Mouse (Mus musculus): ENCODE measurements around the gene Ggt6.

Gene Ggt6

DNA sequence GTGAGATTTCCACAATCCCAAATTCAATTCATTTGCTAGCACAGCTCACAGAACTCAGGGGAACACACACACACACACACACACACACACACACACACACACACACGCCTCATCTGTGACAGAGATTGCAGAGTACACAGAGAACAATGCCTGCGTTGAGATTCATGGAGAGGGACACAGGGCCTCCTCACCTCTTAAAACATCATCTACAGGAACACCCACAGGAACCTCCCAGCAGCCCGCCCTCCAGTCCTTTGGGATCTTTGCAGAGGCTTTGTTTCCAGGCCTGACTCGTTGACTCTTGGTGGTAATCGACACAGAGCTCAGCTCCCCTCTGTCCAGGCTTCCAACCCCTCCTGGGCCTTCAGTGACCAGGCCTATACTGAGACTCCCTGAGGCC is 41.9 kb downstream of the Ggt6 start:
- no peak for DNase-seq

DNA sequence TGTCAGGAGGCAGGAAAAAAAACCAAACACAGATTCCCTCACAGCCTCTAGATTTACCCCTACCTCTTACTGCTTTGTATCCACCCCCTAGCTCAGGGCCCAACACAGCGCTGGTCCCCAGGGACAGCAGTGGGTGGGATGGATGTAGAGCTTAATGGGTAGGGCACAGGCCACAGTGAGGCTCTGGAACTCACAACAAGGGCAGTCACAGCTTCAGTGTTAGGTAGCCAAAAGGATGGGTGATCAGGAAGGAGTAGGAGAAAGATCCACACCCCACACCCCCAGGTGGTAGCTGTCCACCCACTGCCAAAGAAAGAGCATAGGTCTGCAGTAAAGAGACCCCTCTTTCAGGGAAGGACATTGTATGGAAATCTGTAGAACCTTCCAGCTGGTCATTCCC is 42.3 kb downstream of the Ggt6 start:
- DNase-seq = no peak

DNA sequence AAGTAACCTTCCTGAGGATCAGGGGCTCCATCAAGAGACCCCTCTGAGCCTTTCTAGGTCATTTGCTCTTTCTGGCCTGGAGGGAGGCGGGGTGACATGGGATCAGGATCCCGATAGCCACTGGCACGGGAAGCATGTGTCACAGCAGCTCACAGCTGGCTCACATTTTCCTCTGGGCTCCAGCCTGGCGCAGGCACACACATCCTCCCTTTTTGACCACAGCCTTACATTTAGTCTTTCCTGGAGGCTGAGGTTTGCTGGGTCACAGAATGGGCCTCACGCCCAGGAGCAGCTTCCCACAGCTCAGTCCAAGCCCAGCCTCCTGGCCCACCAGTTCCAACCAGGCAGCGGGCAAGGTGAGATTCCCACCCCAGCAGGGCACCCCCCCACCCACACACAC is 42.9 kb downstream of the Ggt6 start:
- no peak for DNase-seq

DNA sequence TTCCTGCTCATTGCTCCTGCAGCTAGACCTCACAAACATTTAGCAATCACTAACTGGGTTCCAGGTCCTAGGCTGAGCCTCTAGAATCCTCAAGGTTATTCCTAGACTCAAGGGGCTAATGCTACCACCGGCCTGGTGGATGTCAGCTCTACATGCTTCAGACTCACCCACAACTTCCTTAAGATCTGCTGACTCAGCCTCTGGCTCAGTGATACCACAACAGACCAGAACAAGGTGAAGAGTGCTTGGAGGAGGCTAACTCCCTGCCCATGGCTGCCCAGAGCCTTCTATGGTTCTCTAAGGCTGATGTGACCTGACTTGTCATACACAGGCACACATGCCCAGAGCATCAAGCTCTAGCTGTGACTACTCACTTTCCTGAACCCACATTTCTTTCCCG is 44.2 kb downstream of the Ggt6 start:
- no peak for DNase-seq

DNA sequence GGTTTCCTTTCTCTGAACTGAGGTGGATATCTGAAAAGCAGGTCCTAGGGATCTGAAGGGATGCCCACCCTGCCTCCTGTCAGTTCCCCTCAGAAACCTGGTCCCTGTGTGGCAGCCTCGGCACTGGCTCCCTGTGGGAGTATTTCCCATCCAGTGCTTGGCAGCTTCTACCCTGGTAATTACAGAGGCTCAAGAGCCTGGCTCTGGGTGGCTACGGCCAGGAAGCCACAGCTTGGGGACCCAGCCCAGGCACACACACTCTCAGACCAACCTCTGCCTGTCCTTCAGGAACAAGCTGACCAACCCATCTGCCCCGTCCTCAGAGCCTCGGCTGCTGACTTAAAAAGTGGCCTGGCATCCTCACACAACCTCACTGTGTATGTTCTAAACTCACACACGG is 46.0 kb downstream of the Ggt6 start:
- DNase-seq = no peak

DNA sequence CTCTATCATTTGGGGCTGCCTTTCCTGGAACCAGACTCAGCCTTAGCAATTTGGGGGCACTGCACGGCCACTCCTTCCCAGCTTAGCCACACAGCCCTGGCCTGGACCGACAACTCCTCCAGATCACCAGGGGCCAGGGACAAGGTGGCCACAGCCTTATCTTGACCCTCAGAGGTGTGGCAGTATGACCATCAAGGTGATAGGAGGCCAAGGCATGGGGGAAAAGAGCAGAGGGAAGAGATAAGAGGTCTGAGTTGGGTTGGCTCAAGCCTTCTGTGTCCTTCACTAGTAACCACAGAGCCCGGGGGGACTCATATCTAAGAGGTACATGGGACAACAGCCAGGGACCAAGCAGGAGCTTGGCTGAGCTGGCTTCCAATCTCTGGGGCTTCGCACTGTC is 46.6 kb downstream of the Ggt6 start:
- DNase-seq = peak; percentile 71

DNA sequence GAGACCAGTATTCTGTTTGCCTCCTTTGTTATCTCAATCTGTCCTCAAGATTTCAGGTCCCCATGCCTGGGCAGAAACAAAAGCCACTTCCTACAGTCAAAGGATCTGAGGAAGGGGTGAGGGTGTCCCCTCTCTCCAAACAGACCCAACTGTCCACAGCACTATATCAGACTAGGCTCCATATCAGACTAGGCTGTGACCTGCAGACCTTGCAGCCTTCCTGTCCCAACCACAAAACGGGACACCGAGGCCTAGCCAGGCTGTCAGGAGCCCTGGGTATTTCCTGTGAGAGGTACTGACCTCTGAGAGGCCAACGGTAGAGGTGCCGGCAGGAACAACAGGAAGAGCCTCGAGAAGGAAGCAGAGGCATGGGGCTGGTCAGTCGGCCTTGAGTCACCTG is 49.2 kb downstream of the Ggt6 start:
- peak; percentile 28 for DNase-seq

DNA sequence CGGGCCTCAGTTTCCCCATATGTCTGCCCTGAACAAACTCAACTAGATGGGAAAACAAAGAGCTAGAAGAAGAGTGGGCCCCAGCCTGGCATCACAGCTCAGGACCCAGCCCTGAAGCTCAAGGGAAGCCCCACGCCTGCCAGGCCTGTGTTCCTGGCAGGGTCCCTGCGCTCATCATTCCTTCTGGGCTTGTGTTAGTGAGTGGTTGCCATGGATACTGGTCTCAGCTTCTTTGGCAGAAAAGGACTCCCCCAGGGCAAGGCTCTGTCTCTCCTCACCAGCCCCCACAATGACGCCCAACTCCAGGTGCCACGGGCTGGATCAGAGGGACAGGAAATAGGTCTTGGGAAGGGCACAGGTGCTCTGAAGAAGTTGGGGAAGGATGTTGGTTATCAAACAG is 49.8 kb downstream of the Ggt6 start:
- DNase-seq = no peak

DNA sequence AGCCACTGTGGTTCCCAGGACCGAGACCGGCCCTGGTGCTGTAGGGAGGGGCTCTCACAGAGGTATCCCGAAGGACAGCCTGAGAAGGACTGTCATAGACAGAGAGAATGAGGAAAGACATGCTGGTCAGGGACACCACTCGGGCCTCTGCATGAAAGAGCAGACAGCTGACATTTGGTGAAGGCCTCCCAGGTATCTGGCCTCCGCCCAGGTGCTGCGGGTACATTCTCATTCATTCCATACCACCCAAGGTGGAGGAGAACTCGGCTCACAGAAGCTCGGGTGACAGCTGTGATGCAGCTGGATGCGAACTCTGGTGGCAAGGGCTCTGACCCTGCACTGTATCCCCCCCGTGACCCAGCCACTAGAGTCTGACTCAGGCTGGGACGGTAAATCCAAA is 50.6 kb downstream of the Ggt6 start:
- no peak for DNase-seq

DNA sequence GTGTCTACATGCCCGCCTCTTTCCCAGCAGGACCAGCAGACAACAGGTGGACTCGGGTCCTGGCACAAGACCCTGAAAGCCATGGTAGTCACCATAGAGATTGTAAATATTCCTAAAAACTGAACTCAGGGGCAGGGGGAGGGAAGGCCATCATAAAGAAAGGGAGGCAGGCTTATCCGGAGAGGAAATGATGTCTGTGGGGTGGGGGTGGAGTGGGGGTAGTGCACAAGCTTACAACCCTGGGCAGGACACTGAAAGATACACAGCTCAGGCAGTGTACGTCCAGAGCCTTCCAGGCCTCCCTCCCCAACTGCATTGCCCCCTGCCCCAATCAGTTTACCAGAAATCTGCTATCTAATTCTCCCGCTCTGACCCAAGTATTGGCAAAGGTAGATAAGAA is 51.8 kb downstream of the Ggt6 start:
- no peak for DNase-seq

DNA sequence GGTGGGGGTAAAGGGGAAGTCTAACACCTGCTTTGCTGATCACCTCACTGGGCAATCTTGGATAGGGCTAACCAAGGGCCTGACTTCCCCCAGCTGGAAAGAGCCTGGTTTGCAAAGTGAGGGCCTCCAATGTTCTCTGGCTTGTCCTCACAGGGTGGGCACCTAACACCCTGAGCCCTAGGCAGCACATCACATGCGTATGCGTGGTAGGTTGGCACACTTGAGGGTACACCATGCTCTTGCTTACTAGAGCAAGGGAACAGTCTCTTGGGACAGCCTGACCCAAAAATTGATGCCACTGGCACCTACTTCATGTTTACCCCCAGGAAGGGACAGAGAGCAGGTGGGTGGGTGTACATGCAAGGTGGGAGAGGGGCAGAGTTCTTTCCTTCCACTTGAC is 52.4 kb downstream of the Ggt6 start:
- no peak for DNase-seq

Data from liver (tissue).